Mouse (Mus musculus): Measurements from ENCODE around the gene Naa20. TPM values are rescaled to one million over a fixed set of nuclear protein-coding genes. Genes with fewer than 3 reads are reported as not detected.

Naa20 gene
- polyA plus RNA-seq, 1 experiment = 43.7 TPM

- H3K27me3 ChIP-seq (replicated peaks; ENCODE audit: control insufficient read depth, insufficient read depth, low read length) = no peaks in the 10 kb centered on the region
- H3K36me3 ChIP-seq (ENCODE audit: control insufficient read depth, insufficient read depth, low read length) = no peaks in the 10 kb centered on the region; the same call in 1 of the 2 replicates
- H3K27ac ChIP-seq (ENCODE audit: insufficient read depth, low read depth, low read length) = peak overlapping the region; percentile 86
- 18% methylated on average over 10 of the region's 10 CpGs for WGBS
- DNase-seq = peak; percentile 92
- no peak for TF ChIP-seq CTCF (conservative IDR thresholded peaks at IDR 0.05; ENCODE audit: insufficient read depth, insufficient read length, low read depth, low read length)
- no peak for TF ChIP-seq POLR2A (IDR thresholded peaks at IDR 0.05; ENCODE audit: low read depth, low read length)
- peak overlapping the region; percentile 36 for H3K4me3 ChIP-seq (ENCODE audit: insufficient read depth, low read depth, low read length)
- peaks cover 38% of the 10 kb centered on the region for H3K4me1 ChIP-seq (ENCODE audit: control insufficient read depth, insufficient read depth, low read length)
Observed at GRCm38 (mm10) chr2:145862206-145862817, 39.6 kb upstream of the Naa20 start.

DNA sequence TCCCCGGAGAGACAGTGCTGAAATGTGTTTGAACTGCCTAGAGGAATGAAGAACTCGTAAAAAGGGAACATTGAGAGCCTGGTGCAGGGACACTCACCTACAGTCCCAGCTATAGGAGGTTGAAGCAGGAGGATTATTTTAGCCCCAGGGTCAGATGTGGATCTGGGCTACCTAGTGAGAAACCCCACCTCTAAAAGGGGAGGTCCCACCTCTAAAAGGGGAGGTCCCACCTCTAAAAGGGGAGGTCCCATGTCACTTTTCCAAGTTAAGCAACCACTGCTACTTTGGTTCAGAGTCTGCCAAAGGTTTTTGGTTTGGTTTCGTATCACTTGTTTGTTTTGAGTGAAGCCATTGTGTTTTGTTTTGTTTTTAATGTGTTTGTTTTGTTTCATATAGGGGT lies 36.6 kb upstream of the Naa20 start:
- H3K4me1 ChIP-seq (ENCODE audit: control insufficient read depth, insufficient read depth, low read length) = peaks cover 15% of the 10 kb centered on the region
- no peak overlapping the region for H3K27ac ChIP-seq (ENCODE audit: insufficient read depth, low read depth, low read length)
- H3K36me3 ChIP-seq (ENCODE audit: control insufficient read depth, insufficient read depth, low read length) = no peaks in the 10 kb centered on the region; the same call in 1 of the 2 replicates
- DNase-seq = peak; percentile 35
- H3K4me3 ChIP-seq (ENCODE audit: insufficient read depth, low read depth, low read length) = no peak overlapping the region
- no peak for TF ChIP-seq POLR2A (IDR thresholded peaks at IDR 0.05; ENCODE audit: low read depth, low read length)
- no peak for TF ChIP-seq CTCF (conservative IDR thresholded peaks at IDR 0.05; ENCODE audit: insufficient read depth, insufficient read length, low read depth, low read length)
- WGBS = 62% methylated on average over 3 of the region's 3 CpGs
- no peaks in the 10 kb centered on the region for H3K27me3 ChIP-seq (replicated peaks; ENCODE audit: control insufficient read depth, insufficient read depth, low read length)

- no peak for DNase-seq
- 98% methylated on average over 3 of the region's 3 CpGs for WGBS
- no peaks in the 10 kb centered on the region; the same call in 1 of the 2 replicates for H3K36me3 ChIP-seq (ENCODE audit: control insufficient read depth, insufficient read depth, low read length)
- H3K4me1 ChIP-seq (ENCODE audit: control insufficient read depth, insufficient read depth, low read length) = peaks cover 15% of the 10 kb centered on the region
- H3K27me3 ChIP-seq (replicated peaks; ENCODE audit: control insufficient read depth, insufficient read depth, low read length) = no peaks in the 10 kb centered on the region
- no peak overlapping the region for H3K4me3 ChIP-seq (ENCODE audit: insufficient read depth, low read depth, low read length)
- no peak for TF ChIP-seq CTCF (conservative IDR thresholded peaks at IDR 0.05; ENCODE audit: insufficient read depth, insufficient read length, low read depth, low read length)
- TF ChIP-seq POLR2A (IDR thresholded peaks at IDR 0.05; ENCODE audit: low read depth, low read length) = no peak
- H3K27ac ChIP-seq (ENCODE audit: insufficient read depth, low read depth, low read length) = no peak overlapping the region
Observed at GRCm38 (mm10) chr2:145866238-145866637, 35.7 kb upstream of the Naa20 start.

DNA sequence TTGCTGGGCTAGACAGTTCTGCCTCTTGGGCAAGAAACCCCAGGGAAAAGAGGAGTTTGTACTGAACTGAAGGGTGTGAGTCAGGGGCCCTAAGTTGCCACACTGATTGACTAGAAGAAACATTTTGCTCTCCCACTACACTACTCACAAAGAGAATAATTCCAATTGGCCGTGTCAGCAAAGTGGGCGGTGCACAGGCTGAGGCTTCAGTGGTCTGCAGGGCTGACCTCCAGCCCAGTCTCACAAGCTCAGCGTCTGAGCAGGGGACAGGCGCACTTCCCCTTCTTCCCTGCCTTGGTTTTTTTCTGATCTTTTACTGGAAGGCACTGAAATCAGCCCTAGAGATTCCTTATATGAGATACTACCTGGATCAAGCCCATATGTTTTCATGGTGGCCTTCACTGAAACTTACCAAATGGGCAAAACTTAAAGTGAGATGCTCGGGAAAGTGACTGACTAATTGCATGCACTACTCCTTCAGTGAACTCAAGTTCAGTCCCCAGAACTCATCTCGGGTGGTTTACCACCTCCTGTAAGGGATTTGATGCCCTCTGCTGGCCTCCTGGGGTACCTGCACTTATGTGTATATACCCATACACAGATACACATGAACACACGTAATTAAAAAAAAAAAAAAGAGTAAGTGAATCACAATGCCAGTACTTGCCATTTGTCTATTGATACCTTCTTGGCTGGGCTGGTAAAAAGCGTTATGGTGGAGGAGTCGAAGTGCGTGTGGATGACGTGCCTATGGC lies 35.0 kb upstream of the Naa20 start:
- no peak for TF ChIP-seq POLR2A (IDR thresholded peaks at IDR 0.05; ENCODE audit: low read depth, low read length)
- 0 out of 2 replicates have a peak, but pooled peaks have one; percentile 9 for TF ChIP-seq CTCF (conservative IDR thresholded peaks at IDR 0.05; ENCODE audit: insufficient read depth, insufficient read length, low read depth, low read length)
- DNase-seq = no peak
- 97% methylated on average over 11 of the region's 11 CpGs for WGBS
- H3K27me3 ChIP-seq (replicated peaks; ENCODE audit: control insufficient read depth, insufficient read depth, low read length) = no peaks in the 10 kb centered on the region
- H3K4me1 ChIP-seq (ENCODE audit: control insufficient read depth, insufficient read depth, low read length) = peaks cover 15% of the 10 kb centered on the region
- no peaks in the 10 kb centered on the region; the same call in 1 of the 2 replicates for H3K36me3 ChIP-seq (ENCODE audit: control insufficient read depth, insufficient read depth, low read length)
- H3K4me3 ChIP-seq (ENCODE audit: insufficient read depth, low read depth, low read length) = no peak overlapping the region
- H3K27ac ChIP-seq (ENCODE audit: insufficient read depth, low read depth, low read length) = no peak overlapping the region

- Histone ChIP-seq H3K4me3 (ENCODE audit: insufficient read depth, low read depth, low read length) (no peak overlapping the region), H3K27me3 (replicated peaks; ENCODE audit: control insufficient read depth, insufficient read depth, low read length) (no peaks in the 10 kb centered on the region), H3K36me3 (ENCODE audit: control insufficient read depth, insufficient read depth, low read length) (no peaks in the 10 kb centered on the region), H3K4me1 (ENCODE audit: control insufficient read depth, insufficient read depth, low read length) (peaks cover 3% of the 10 kb centered on the region; the same call in 1 of the 2 replicates), H3K27ac (ENCODE audit: insufficient read depth, low read depth, low read length) (no peak overlapping the region; the same call in 1 of the 2 replicates)
- WGBS = 80% methylated on average over 4 of the region's 4 CpGs
- no peak for TF ChIP-seq CTCF (conservative IDR thresholded peaks at IDR 0.05; ENCODE audit: insufficient read depth, insufficient read length, low read depth, low read length)
- no peak for TF ChIP-seq POLR2A (IDR thresholded peaks at IDR 0.05; ENCODE audit: low read depth, low read length)
- no peak for DNase-seq
Observed at GRCm38 (mm10) chr2:145871308-145871707, 30.6 kb upstream of the Naa20 start.

- WGBS = 65% methylated on average over 1 of the region's 1 CpGs
- Histone ChIP-seq H3K27me3 (replicated peaks; ENCODE audit: control insufficient read depth, insufficient read depth, low read length) (no peaks in the 10 kb centered on the region), H3K27ac (ENCODE audit: insufficient read depth, low read depth, low read length) (0 out of 2 replicates have a peak overlapping the region, but pooled peaks have one; percentile 17), H3K4me1 (ENCODE audit: control insufficient read depth, insufficient read depth, low read length) (peaks cover 3% of the 10 kb centered on the region; the same call in 1 of the 2 replicates), H3K4me3 (ENCODE audit: insufficient read depth, low read depth, low read length) (no peak overlapping the region), H3K36me3 (ENCODE audit: control insufficient read depth, insufficient read depth, low read length) (peaks cover 2% of the 10 kb centered on the region; the same call in 1 of the 2 replicates)
- TF ChIP-seq POLR2A (IDR thresholded peaks at IDR 0.05; ENCODE audit: low read depth, low read length) (no peak), CTCF (conservative IDR thresholded peaks at IDR 0.05; ENCODE audit: insufficient read depth, insufficient read length, low read depth, low read length) (no peak)
- peak; percentile 41 for DNase-seq
Observed at GRCm38 (mm10) chr2:145872099-145872498, 29.8 kb upstream of the Naa20 start.

DNA sequence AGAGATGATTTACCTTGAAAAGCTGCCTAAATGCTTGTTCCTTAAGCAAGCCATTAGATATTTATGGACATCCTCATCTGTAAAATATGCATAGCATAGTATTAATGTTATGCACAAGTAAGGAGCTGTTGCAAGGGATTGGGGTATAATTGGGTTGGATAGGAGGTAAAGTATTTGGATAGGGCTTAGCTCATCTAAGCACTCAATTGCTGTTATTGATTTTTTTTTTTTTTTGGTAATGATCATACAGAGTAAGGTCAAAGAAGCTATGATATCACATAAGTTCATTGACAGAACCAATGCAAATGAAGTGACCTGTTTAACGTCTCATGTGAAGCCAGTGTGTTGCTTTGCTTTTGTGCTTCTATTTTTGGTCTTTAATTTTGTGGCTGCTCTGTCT lies 27.9 kb upstream of the Naa20 start:
- Histone ChIP-seq H3K27ac (ENCODE audit: insufficient read depth, low read depth, low read length) (no peak overlapping the region), H3K27me3 (replicated peaks; ENCODE audit: control insufficient read depth, insufficient read depth, low read length) (no peaks in the 10 kb centered on the region), H3K4me1 (ENCODE audit: control insufficient read depth, insufficient read depth, low read length) (peaks cover 3% of the 10 kb centered on the region; the same call in 1 of the 2 replicates), H3K4me3 (ENCODE audit: insufficient read depth, low read depth, low read length) (no peak overlapping the region), H3K36me3 (ENCODE audit: control insufficient read depth, insufficient read depth, low read length) (peaks cover 11% of the 10 kb centered on the region)
- 53% methylated on average over 1 of the region's 1 CpGs for WGBS
- no peak for DNase-seq
- TF ChIP-seq POLR2A (IDR thresholded peaks at IDR 0.05; ENCODE audit: low read depth, low read length) (no peak), CTCF (conservative IDR thresholded peaks at IDR 0.05; ENCODE audit: insufficient read depth, insufficient read length, low read depth, low read length) (no peak)

Data from kidney, adult 2 months (tissue).